Mouse (Mus musculus) thymus, postnatal 0 days (tissue): ENCODE measurements at regions not wholly inside any gene's neighbourhood (a gene's known extent, or its start where the extent isn't known, plus 50 kb on each side); places are given as distances from the start of the nearest gene placed in this dataset.
"Not testable (repeated sequence)": the region's sequence is repeated elsewhere in the genome, so short reads cannot be mapped to it uniquely, and the experiment has no call there.

Experiments
- DNase-seq: peaks from one replicate; pipeline ENCODE4 v3.0.0-alpha.2; 2015; ENCODE audit warnings: low spot score

- no peak for DNase-seq
Observed at GRCm38 (mm10) chr7:137522450-137522849, 85.0 kb downstream of the Glrx3 start.

- no peak for DNase-seq
Observed at GRCm38 (mm10) chr7:137533476-137533875, 96.1 kb downstream of the Glrx3 start.

- peak; percentile 23 for DNase-seq
Observed at GRCm38 (mm10) chr7:137549991-137550390, 112.6 kb downstream of the Glrx3 start.

- no peak for DNase-seq
Observed at GRCm38 (mm10) chr7:137552551-137553198, 115.3 kb downstream of the Glrx3 start.

DNA sequence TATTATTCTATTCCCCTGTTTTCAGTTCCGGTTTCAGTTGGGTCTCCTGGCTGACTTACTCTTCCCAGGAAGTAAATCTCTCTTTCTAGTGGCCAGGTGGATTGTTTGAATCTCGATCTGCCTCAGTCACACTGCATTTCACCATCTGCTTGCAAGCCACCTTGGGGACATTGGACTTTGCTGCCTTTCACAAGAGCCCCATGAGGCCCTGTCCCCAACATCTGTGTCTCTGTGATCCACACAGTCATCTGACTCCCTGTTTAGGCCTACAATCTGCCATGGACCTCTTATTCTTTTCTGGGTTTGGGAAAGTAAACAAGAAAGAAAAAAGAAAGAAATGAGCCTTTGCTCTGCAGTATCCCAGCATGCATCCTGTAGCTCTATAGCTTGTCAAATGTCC is 118.1 kb downstream of the Glrx3 start:
- DNase-seq: no peak

GRCm38 (mm10) chr7:137557439-137557838 is 120.0 kb downstream of the Glrx3 start:
- no peak for DNase-seq

- DNase-seq: no peak
Observed at GRCm38 (mm10) chr7:137558871-137559270, 121.5 kb downstream of the Glrx3 start.

DNA sequence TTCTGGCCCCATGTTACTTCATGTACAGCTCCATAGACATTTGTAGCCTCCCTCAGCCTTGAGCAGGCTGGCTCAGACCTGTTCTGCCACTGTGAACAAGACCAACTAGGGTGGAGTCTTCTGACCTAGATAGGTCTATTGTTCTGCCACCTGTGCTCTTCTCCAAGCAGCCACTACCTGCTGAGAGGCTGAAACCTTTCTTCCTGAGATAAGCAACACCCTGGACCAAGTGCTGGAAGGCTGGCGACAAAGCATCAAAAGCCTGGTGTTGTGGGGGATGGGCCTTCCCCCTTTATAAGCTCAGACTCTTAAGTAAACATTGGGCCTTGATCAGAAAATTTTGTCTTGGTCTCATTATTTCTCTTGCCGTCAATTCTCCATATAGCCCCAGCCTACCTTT is 132.8 kb downstream of the Glrx3 start:
- no peak for DNase-seq

GRCm38 (mm10) chr7:137575491-137575890 is 138.1 kb downstream of the Glrx3 start:
- no peak for DNase-seq

DNA sequence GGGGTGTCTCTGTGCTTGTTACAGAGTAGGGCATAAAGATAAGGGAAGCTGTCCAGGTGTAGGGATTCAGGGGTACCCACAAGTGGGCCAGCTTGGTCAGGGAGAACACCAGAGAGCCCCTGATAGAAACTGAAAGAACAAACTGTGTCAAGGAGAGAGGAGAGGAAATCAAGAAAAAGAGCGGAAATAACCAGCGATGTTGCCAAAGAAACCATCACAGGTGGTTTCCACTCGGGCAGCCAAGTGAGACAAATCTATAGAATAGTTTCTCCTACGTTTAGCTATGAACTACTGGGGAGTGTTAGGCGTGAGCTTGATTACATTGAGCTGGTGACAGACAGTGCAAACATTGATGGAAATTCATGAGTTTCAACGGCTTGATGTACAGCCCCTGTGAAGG is 138.8 kb downstream of the Glrx3 start:
- no peak for DNase-seq

DNA sequence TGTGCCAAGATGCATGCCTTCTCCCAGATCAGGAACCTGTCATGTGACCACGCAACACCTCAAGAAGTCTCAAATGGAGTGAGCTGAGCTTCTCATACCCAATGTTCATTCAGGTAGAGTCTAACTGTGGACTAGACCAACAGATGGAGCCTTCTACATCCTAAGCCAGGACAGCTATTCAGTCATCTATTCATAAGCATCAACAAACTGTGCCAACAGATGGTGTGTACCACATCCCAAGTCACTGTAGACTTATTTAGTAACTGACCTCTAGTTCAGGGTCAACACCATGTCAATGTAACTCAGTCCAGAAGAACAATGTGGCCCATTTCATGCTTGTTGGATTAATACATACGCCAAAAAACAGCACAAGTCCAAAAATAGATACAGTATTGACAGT is 146.1 kb downstream of the Glrx3 start:
- no peak for DNase-seq

GRCm38 (mm10) chr7:137584916-137585315 is 147.5 kb downstream of the Glrx3 start:
- not testable (repeated sequence) for DNase-seq

- DNase-seq: no peak
Observed at GRCm38 (mm10) chr7:137593570-137593969, 156.2 kb downstream of the Glrx3 start.

DNA sequence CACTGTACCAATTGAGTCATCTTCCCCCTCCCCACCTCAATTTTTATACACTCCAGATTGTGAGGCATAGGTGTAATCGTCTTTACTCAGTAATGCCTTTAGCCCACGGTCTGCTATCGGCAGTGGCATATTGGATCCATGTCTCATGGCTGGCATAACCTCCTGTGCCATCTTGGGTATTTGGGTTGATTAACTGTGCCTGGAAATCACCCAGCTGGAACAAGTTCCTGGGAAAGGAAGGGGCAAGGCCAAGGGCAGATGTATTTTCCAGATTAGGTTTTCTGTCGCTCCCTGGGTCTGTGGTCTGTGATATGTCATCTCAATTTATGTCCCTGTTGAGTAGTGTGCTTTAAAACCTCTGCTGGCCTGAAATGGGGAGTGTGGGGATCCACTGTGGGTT is 158.2 kb downstream of the Glrx3 start:
- no peak for DNase-seq

DNA sequence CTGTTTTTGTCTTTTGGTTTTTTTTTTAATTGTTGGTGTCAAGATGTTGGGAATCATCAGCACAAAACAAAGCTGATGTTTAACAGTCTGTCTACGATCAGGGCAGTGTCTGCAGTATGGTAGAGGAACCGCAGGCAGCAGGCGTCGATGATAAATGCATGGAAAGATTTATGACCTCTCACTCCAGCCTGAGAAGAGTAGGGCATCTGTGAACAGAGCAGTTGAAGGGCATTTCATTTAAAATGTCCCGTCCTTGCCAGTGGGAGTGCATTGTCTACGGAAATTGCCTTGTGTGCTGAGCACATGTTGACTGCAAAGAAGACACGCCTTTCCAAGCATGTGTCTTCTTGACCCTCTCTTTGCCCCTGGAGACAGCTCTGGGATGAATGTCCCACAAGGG is 158.7 kb downstream of the Glrx3 start:
- DNase-seq: no peak

- DNase-seq: peak; percentile 25
Observed at GRCm38 (mm10) chr7:137603039-137603438, 165.6 kb downstream of the Glrx3 start.

- DNase-seq: no peak
Observed at GRCm38 (mm10) chr7:137609752-137610151, 172.3 kb downstream of the Glrx3 start.

DNA sequence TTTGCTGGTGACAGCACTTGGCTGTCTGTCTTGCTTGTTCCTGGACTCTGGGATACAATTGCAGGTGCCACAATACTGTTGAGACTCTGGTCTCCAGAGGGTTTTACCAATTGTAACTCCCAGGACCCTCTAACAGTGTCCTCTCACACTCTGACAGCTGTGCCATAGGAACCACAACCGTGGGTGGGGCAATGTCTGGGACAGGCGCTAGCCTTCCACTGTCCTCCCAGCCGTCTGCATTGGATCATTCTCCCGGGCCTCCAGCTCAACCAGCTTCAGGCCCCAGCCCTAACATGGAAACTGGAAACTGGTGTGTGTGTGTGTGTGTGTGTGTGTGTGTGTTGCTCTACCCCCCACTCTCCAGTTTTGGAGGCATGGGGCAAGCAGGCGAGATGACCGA is 173.9 kb downstream of the Glrx3 start:
- DNase-seq: no peak

DNA sequence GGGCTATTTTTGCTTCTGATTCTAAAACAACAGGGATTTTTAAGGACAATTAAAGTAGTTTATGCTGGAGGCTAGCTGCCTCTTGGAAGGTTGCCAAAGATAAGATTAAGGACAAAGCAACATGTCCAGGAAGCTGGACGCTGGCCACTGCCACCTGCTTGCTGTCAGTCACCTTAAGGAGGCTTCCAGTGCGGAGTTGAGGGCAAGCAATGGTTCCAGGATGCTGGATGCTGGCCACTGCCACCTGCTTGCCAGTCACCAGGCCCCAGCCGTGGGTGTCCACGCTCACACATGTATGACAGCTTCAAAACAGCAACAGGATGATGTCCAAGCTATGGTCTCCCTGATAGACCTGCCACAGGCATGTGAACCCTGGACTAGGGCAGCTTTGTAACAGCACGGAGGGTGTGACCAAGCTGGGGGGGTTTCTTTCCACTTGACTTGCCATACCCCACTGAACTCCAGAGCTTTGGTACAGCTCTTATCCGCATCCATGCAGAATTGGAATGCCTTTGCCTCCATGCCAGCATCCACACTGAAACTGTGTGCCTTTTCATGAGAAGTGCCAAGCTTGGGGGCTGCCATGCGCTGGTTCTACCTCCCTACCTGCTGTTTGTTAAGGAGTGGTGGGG is 174.6 kb downstream of the Glrx3 start:
- DNase-seq: no peak

DNA sequence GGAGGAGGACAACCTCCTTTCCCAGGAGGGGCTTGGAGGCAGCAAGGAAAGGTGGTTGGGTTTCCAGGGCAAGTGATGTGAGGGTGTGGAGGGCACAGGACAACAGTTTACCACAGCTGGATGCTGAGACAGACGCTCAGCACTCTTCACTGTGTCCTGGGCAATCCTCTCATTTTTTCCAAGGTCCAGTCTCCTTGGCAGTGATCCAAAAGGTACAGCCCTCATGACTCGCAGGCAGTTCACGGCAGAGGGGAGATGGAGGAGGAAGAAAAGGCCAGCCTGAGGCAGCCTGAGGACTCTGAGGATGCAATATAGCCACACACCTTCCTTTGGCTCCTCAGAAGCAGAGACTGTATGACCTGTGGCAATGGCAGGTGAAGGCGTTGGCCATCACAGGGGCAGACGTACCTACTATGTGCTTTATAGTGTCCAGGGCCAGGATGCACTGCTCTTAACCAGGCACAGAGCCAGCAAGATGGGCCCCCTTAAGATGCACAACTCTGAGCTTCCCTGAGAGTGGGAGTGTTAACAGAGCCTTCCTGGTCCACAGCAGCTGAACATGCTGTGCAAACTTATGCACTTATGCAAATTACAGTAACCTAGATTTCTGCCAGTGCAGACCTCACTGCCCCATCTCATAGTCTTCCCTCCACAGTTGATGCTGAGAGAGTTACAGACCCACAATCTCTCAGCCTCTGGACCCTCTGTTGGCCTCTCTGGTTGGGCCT is 181.2 kb downstream of the Glrx3 start:
- DNase-seq: no peak

DNA sequence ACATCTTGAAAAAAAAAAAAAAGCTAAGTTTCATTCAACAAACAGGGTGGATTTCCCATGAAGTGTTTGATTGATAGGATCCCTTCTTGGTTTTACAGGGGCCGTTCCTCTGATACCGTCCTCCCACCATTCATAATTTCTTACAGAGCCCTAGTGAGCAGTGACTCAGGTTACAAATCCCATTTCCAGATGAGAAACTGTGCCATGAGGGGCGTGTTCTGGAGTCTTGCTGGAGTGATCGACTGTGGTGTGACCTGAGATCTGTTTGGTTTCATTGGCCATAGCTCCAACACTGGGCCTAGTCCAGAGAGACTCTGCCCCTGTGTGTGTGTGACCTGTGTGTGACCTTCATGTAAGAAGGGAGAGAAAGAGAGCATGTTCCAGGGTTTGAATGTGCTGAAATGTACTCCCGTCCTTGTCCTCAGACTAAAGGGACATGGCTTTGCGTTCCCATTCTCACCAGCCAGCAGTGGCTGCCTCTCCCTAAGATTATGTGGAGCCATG is 181.9 kb downstream of the Glrx3 start:
- no peak for DNase-seq

GRCm38 (mm10) chr7:137628266-137628665 is 190.9 kb downstream of the Glrx3 start:
- no peak for DNase-seq

DNA sequence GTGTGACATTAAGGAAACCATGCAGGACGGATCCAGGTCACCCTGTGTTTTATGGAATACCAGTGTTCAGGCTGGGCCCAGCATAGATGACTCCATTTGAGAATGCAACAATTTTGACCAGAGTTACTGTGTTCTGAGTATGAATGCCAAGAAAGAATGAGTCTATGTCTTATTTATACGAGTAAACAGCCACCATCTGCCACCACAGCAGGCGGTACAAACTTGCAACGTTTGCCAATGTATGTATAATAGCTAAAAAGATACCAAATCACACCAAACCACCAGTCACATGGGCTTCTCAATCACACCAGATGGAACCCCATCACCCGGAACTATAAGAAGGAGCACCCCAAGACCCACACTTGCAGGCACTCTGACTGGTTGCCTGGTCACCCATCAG is 192.1 kb downstream of the Glrx3 start:
- DNase-seq: no peak
